In the genomic region with DNA sequence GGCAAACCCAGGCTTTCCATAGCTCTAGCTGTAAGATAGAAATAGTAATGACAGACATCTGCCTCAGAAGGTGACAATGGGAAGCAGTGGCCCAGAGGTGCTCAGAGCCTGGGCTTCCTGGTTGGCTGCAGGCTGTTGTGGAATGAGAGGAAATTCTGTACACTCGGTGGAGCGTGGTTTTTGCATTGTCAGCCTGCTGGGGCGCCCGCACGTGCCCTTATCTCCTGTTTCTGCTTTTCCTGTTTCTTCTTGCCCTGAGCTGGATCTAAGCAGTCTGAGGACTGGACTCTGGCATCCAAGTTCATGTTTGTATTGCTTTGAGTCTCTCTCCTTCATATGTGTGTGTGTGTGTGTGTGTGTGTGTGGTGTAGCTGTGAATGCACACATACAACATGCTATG, we compare ENCODE assay signal across 15 mouse cellular contexts. TPM values are rescaled to one million over a fixed set of nuclear protein-coding genes. Genes with fewer than 3 reads are reported as not detected.
DNase-seq lines count a peak whose midpoint lies in the region; ATAC-seq lines count a peak whose summit lies in the region.
"Had no signal": no experiment of that assay in that cellular context is flagged by ENCODE, and none has a peak within 500 bp of the region (broad histone marks: within the 10 kb centered on the region; RNA-seq: fewer than 3 reads in every experiment).

No protein-coding gene starts in this region.

- DNase-seq in heart, embryonic 10.5 days (ENCODE audit: low spot score) = no peak
- DNase-seq in heart, postnatal 14 days = no peak
- no peak for DNase-seq in ovary, adult 18-20 months (ENCODE audit: low spot score)
- DNase-seq in cerebellum, postnatal 4 days (ENCODE audit: low spot score in 2 of 2) = no peak
- no peak for DNase-seq in adrenal gland, postnatal 10 days
- DNase-seq: B cell, adult 2 months; spleen, adult 18-20 months had no signal

- intact Hi-C loops in heart, postnatal 14 days (cut with DNase I) = no loop called here

- peaks cover 51% of the 10 kb centered on the region for H3K4me1 ChIP-seq in heart, embryonic 10.5 days
- H3K4me1 ChIP-seq in kidney, embryonic 14.5 days (ENCODE audit: control insufficient read depth, insufficient read depth, low read length) = peaks cover 34% of the 10 kb centered on the region
- peaks cover 16% of the 10 kb centered on the region for H3K4me1 ChIP-seq in liver, embryonic 16.5 days (ENCODE audit: control insufficient read depth, low read depth, low read length)

- no peak overlapping the region for H3K9ac ChIP-seq in kidney, embryonic 14.5 days (ENCODE audit: low read depth, low read length)
- no peak overlapping the region for H3K9ac ChIP-seq in liver, embryonic 16.5 days (ENCODE audit: low read depth, low read length)
- H3K9ac ChIP-seq: hindbrain, embryonic 13.5 days had no signal

- WGBS in heart, embryonic 10.5 days = 25% methylated on average over 5 of the region's 5 CpGs
- 39% methylated on average over 5 of the region's 5 CpGs for WGBS in kidney, embryonic 14.5 days
- WGBS in liver, embryonic 16.5 days (ENCODE audit: insufficient replicate concordance) = 0% methylated on average over 5 of the region's 5 CpGs

- peaks cover 5% of the 10 kb centered on the region; the same call in 1 of the 2 replicates for H3K27me3 ChIP-seq in heart, embryonic 10.5 days (ENCODE audit: insufficient read depth, poor library complexity, severe bottlenecking)
- no peaks in the 10 kb centered on the region for H3K27me3 ChIP-seq in kidney, embryonic 14.5 days (ENCODE audit: control insufficient read depth, insufficient read depth, low read length)
- no peaks in the 10 kb centered on the region for H3K27me3 ChIP-seq in liver, embryonic 16.5 days (ENCODE audit: control insufficient read depth, insufficient read depth, low read depth, low read length)

- peak overlapping the region; percentile 82 for H3K27ac ChIP-seq in heart, embryonic 10.5 days
- peak overlapping the region; percentile 37; the same call in 1 of the 2 replicates for H3K27ac ChIP-seq in kidney, embryonic 14.5 days (ENCODE audit: low read depth, low read length)
- no peak overlapping the region for H3K27ac ChIP-seq in liver, embryonic 16.5 days (ENCODE audit: low read length)
- H3K27ac ChIP-seq: hindbrain, embryonic 13.5 days had no signal

- no peak overlapping the region for H3K4me2 ChIP-seq in kidney, embryonic 14.5 days (replicated peaks; ENCODE audit: low read depth, low read length)
- no peak overlapping the region for H3K4me2 ChIP-seq in liver, embryonic 16.5 days (ENCODE audit: low read depth, low read length)
- H3K4me2 ChIP-seq: hindbrain, embryonic 13.5 days had no signal

- no peak overlapping the region for H3K4me3 ChIP-seq in heart, embryonic 10.5 days
- no peak overlapping the region for H3K4me3 ChIP-seq in kidney, embryonic 14.5 days (ENCODE audit: low read length)
- H3K4me3 ChIP-seq in liver, embryonic 16.5 days (ENCODE audit: low read depth, low read length) = no peak overlapping the region
- H3K4me3 ChIP-seq: hindbrain, embryonic 13.5 days had no signal

- ATAC-seq in common myeloid progenitor, adult 5-6 weeks (replicated peaks; ENCODE audit: low read depth, poor library complexity, severe bottlenecking) = peak; percentile 77
- no peak for ATAC-seq in kidney, embryonic 14.5 days (ENCODE audit: low FRiP score, low TSS enrichment)
- peak; percentile 56 for ATAC-seq in liver, embryonic 16.5 days (ENCODE audit: low read depth)

- H3K36me3 ChIP-seq in heart, embryonic 10.5 days = no peaks in the 10 kb centered on the region
- H3K36me3 ChIP-seq in kidney, embryonic 14.5 days (ENCODE audit: control insufficient read depth, insufficient read depth, low read length) = no peaks in the 10 kb centered on the region
- no peaks in the 10 kb centered on the region for H3K36me3 ChIP-seq in liver, embryonic 16.5 days (ENCODE audit: control insufficient read depth, insufficient read depth)
- H3K36me3 ChIP-seq: hindbrain, embryonic 13.5 days had no signal

- H3K9me3 ChIP-seq in heart, embryonic 10.5 days = no peaks in the 10 kb centered on the region
- no peaks in the 10 kb centered on the region for H3K9me3 ChIP-seq in kidney, embryonic 14.5 days (ENCODE audit: control insufficient read depth, low read length)
- H3K9me3 ChIP-seq in liver, embryonic 16.5 days (replicated peaks; ENCODE audit: control insufficient read depth, low read length) = no peaks in the 10 kb centered on the region
- H3K9me3 ChIP-seq: hindbrain, embryonic 13.5 days had no signal

RNA-seq across cellular contexts. Expression of gene Gprc5c, which starts 24.3 kb away (rescaled TPM):
- polyA plus RNA-seq in heart, embryonic 10.5 days (2016; fragmentation: Nextera tagmentation; extraction: Ambion mirVana) = 36.6 and 46.3 TPM in 2 replicates
- total RNA-seq in heart, postnatal 14 days (2021) = 10 to 100 TPM in 1 of 2 experiments, 1 to 10 TPM in 1; 7.4 to 10.7 TPM
- not detected in 2 replicates for total RNA-seq in common myeloid progenitor, adult 5-6 weeks (2017)
- 49.9 and 105 TPM in 2 replicates for polyA plus RNA-seq in kidney, embryonic 14.5 days (2014; fragmentation: Nextera tagmentation; extraction: Ambion mirVana)
- polyA plus RNA-seq in liver, embryonic 16.5 days (2015; fragmentation: Nextera tagmentation; extraction: Ambion mirVana) = 19.5 and 20.2 TPM in 2 replicates
- 10 to 100 TPM; 26.2 to 27.9 TPM for total RNA-seq in adrenal gland, postnatal 10 days (2021)

RNA-seq across cellular contexts. Expression of gene Gpr142, which starts 28.0 kb away (rescaled TPM):
- not detected in 2 replicates for polyA plus RNA-seq in heart, embryonic 10.5 days (2016; fragmentation: Nextera tagmentation; extraction: Ambion mirVana)
- not detected for total RNA-seq in heart, postnatal 14 days (2021)
- not detected in 2 replicates for total RNA-seq in common myeloid progenitor, adult 5-6 weeks (2017)
- 0.19 TPM in 1 of 2 replicates, not detected in the other for polyA plus RNA-seq in kidney, embryonic 14.5 days (2014; fragmentation: Nextera tagmentation; extraction: Ambion mirVana)
- polyA plus RNA-seq in liver, embryonic 16.5 days (2015; fragmentation: Nextera tagmentation; extraction: Ambion mirVana) = not detected in 2 replicates
- not detected for total RNA-seq in adrenal gland, postnatal 10 days (2021)
- total RNA-seq: layer of hippocampus, postnatal 14 days; liver, adult 2 months; monocyte, adult 5-6 weeks had no signal
- polyA plus RNA-seq: hindbrain, embryonic 13.5 days; liver, adult 2 months; thymus, postnatal 0 days had no signal

RNA-seq across cellular contexts. Expression of gene Btbd17, which starts 30.9 kb away (rescaled TPM):
- polyA plus RNA-seq in heart, embryonic 10.5 days (2016; fragmentation: Nextera tagmentation; extraction: Ambion mirVana) = 0.21 and 0.34 TPM in 2 replicates
- total RNA-seq in heart, postnatal 14 days (2021) = under 1 TPM in 1 of 2 experiments, not detected in 1; 0.12 TPM
- not detected in 2 replicates for total RNA-seq in common myeloid progenitor, adult 5-6 weeks (2017)
- polyA plus RNA-seq in kidney, embryonic 14.5 days (2014; fragmentation: Nextera tagmentation; extraction: Ambion mirVana) = 0.77 and 1.6 TPM in 2 replicates
- polyA plus RNA-seq in liver, embryonic 16.5 days (2015; fragmentation: Nextera tagmentation; extraction: Ambion mirVana) = not detected in 2 replicates
- total RNA-seq in adrenal gland, postnatal 10 days (2021) = under 1 TPM; 0.21 to 0.33 TPM
- total RNA-seq: liver, adult 2 months; monocyte, adult 5-6 weeks had no signal
- polyA plus RNA-seq: liver, adult 2 months; thymus, postnatal 0 days had no signal
